Mouse (Mus musculus) left cerebral cortex, postnatal 36 days (tissue): ENCODE results near the gene Sec1. TPM values are rescaled to one million over a fixed set of nuclear protein-coding genes. Genes with fewer than 3 reads are reported as not detected.
"Not testable (repeated sequence)": the region's sequence is repeated elsewhere in the genome, so short reads cannot be mapped to it uniquely, and the experiment has no call there.

Source experiments
- DNase-seq, 2 experiments: peaks; one replicate each; pipeline ENCODE4 v3.0.0; 2021 to 2022; ENCODE audit warnings: low spot score in 2 of 2, mixed read lengths in 1 of 2
- intact Hi-C: fragments of 180-260 bp; cut with DNase I; formaldehyde crosslinking; loops from one replicate; pipeline ENCODE4 v1.15.1; 2025
- total RNA-seq, 2 experiments: library from RNA; stranded (reverse); gene quantifications; 2 replicates each; pipeline ENCODE4 v1.2.3; 2021

The Sec1 gene
- total RNA-seq, 2 experiments from 2014 or later = 0.37 to 0.48 TPM

- intact Hi-C loops = loop anchor here (10.0 kb wide), 1 partner anchor 212 kb away; no protein-coding TSS in a partner anchor
- DNase-seq = no peak
Observed at GRCm38 (mm10) chr7:45686841-45687240, 7.4 kb downstream of the Sec1 start.

- intact Hi-C loops = loop anchor here (10.0 kb wide), 1 partner anchor 211 kb away; no protein-coding TSS in a partner anchor
- DNase-seq = no peak
Observed at GRCm38 (mm10) chr7:45685811-45686210, 8.4 kb downstream of the Sec1 start.

- intact Hi-C loops = loop anchor here (5.0 to 10.0 kb wide), 3 partner anchors 41 to 209 kb away; no protein-coding TSS in a partner anchor
- DNase-seq = no peak
Observed at GRCm38 (mm10) chr7:45683396-45684050, 10.7 kb downstream of the Sec1 start, which contains the start of gene Ntn5. Ntn5 (plus strand) TSS chr7:45684022.

GRCm38 (mm10) chr7:45682144-45683126 lies 11.8 kb downstream of the Sec1 start:
- peak; percentile 81 to 85 for DNase-seq
- intact Hi-C loops = loop anchor here (5.0 to 10.0 kb wide), 3 partner anchors 40 to 208 kb away; no protein-coding TSS in a partner anchor

- DNase-seq = no peak
- intact Hi-C loops = loop anchor here (5.0 to 10.0 kb wide), 3 partner anchors 39 to 206 kb away; no protein-coding TSS in a partner anchor
Observed at GRCm38 (mm10) chr7:45681046-45681736, 13.0 kb downstream of the Sec1 start.

GRCm38 (mm10) chr7:45679966-45680621 lies 14.1 kb downstream of the Sec1 start:
- intact Hi-C loops = loop anchor here (5.0 to 10.0 kb wide), 3 partner anchors 38 to 205 kb away; no protein-coding TSS in a partner anchor
- no peak for DNase-seq

GRCm38 (mm10) chr7:45678513-45678912 lies 15.7 kb downstream of the Sec1 start:
- no peak for DNase-seq
- intact Hi-C loops = no loop called here

GRCm38 (mm10) chr7:45677627-45678295 lies 16.4 kb downstream of the Sec1 start:
- DNase-seq = no peak
- intact Hi-C loops = no loop called here

GRCm38 (mm10) chr7:45668921-45669320 lies 25.3 kb downstream of the Sec1 start:
- intact Hi-C loops = no loop called here
- DNase-seq = no peak

GRCm38 (mm10) chr7:45667761-45668160 lies 26.4 kb downstream of the Sec1 start:
- DNase-seq = no peak
- intact Hi-C loops = no loop called here

GRCm38 (mm10) chr7:45666161-45666560 lies 28.0 kb downstream of the Sec1 start, which contains the start of gene Fut2:
Fut2 (minus strand) TSS chr7:45666394.
- intact Hi-C loops = no loop called here
- DNase-seq = no peak

- DNase-seq = no peak
- intact Hi-C loops = no loop called here
Observed at GRCm38 (mm10) chr7:45665303-45666138, 28.7 kb downstream of the Sec1 start.

GRCm38 (mm10) chr7:45661702-45662101 lies 32.5 kb downstream of the Sec1 start:
- DNase-seq, intact Hi-C loops: not testable (repeated sequence)

GRCm38 (mm10) chr7:45660746-45661478 lies 33.3 kb downstream of the Sec1 start:
- DNase-seq = no peak
- intact Hi-C loops = no loop called here

- no peak for DNase-seq
- intact Hi-C loops = no loop called here
Observed at GRCm38 (mm10) chr7:45654424-45655047, 39.7 kb downstream of the Sec1 start.

- intact Hi-C loops, DNase-seq: not testable (repeated sequence)
Observed at GRCm38 (mm10) chr7:45650484-45650883, 43.7 kb downstream of the Sec1 start.
